Mouse (Mus musculus) cerebellum, postnatal 4 days (tissue): ENCODE results near the gene Ndufa10.
A peak's percentile ranks its signal among the peaks of the same experiment; 100 is the strongest.
"Not testable (repeated sequence)": the region's sequence is repeated elsewhere in the genome, so short reads cannot be mapped to it uniquely, and the experiment has no call there.

Source experiments
- DNase-seq, 2 experiments: peaks; one replicate each; pipeline ENCODE4 v3.0.0; 2022; ENCODE audit warnings: low spot score in 2 of 2, mixed read lengths in 1 of 2

The Ndufa10 gene

DNA sequence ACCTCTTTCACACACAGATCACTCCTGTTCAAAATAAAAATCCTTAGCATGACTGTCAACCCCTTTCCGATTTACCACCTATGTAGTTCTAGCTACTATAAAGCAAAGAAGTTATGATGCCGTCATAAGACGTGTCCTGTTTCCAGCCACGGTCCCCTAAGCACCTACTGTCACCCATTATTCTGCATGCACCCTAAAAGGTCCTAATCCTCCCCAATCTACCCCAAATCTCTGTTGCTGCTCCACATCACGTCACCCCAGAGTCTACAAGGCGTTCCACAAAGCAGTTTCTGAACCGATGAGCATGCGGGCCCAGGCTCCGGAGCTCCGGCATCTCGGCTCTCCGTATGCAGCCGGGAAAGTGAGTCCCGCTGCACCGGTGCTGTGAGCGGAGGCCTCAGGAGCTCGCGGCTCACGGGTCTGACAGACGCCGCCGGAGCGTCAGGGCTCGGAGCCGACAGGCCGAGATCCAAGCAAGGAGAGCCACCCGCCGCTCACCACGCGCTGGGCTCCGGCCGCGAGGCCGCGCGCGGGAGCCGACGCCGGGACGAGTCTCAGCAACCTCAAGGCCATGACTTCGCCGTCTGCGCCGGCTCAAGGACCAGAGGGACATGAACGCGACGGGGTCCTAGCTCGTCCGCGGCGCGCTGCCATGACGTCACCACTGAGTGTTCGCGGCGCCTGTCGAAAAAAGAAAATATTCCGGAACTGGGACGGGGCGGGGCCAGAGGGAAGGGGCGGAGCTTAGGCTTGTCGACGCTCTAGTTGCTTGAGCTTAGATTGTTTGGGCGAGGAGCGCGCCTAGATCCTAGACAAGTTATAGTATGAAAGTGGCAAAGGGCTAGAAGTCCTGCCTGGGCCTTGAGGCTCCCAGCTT is at the start of gene Ndufa10:
Gene Ndufa10 (minus strand): TSS at position 696 of the 877 bp plus-strand sequence.
- peak; percentile 83 to 96 for DNase-seq

GRCm38 (mm10) chr1:92521376-92521775 is 47.7 kb upstream of the Ndufa10 start:
- DNase-seq, result peak; percentile 39 to 62

DNA sequence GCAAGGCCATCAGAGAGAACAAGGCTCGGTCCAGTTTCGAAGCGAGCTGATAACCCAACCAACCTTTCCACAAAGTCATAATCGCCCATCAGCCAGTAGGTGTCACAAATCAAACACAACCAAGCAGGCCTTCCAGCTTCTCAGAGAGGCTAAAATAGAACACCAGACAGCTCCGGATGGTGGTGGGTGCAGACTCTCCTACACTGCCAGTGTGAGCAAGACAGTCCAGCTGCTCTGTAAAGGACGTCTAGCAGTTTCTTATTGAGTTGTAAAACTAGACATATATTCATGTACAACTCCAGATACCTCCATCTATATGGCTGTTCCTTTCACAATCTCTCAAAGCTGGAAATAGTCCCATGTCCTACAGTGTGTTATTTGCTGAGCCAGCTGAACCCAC is 45.4 kb upstream of the Ndufa10 start:
- DNase-seq, result no peak

DNA sequence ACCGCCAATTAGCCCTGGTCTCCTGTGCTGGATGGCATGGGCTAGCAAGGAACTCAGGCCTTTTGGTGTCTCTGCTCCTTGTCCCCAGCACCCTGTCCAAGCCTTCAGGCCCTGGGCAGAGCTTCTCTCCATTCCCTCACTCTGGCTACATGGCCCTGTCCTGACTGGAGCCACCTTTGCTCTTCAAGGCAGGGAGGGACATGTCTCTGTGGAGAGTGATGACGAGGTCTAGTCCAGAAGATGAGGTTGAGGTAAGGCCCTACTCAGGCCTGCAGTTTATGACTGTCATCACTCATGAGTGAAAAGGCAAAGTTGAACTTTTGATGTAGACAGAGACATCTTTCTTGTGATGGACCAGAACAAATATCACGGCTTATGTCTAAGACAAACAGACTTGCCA is 44.9 kb upstream of the Ndufa10 start, which contains the start of gene Olfr1414:
Gene Olfr1414 (minus strand): TSS at position 101 of the 400 bp plus-strand sequence.
- DNase-seq, result no peak

GRCm38 (mm10) chr1:92515390-92515789 is 41.7 kb upstream of the Ndufa10 start:
- no peak for DNase-seq

GRCm38 (mm10) chr1:92511646-92512045 is 38.0 kb upstream of the Ndufa10 start:
- not testable (repeated sequence) for DNase-seq

DNA sequence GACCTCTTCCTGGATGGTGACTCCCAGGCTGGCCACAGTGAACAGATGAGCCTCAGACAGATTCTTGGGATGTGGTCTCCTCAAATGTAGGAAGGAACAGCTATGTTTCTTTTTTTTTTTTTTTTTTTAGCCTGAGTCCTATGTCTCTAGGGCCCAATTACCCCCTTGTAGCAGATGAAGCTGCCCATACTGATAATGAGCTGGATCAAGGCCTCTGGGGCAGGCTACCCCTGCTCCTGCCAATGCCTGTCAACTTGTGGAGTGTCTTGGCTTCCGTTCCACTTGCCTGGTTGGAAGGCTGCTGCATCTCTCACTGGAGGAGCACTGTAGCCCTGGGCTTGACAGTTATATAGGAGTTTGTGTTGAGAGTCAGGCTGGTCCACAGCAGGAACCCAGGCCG is 22.3 kb upstream of the Ndufa10 start, which contains the start of gene Olfr1415:
Gene Olfr1415 (minus strand): TSS at position 101 of the 400 bp plus-strand sequence.
- no peak for DNase-seq

- DNase-seq, result no peak
Observed at GRCm38 (mm10) chr1:92485013-92485412, 11.4 kb upstream of the Ndufa10 start, which contains the start of gene Olfr1416. Olfr1416 (minus strand) TSS chr1:92485113.

GRCm38 (mm10) chr1:92474066-92474578 is 462 bp upstream of the Ndufa10 start:
- no peak for DNase-seq

- DNase-seq, result no peak
Observed at GRCm38 (mm10) chr1:92468891-92469290, 4.8 kb downstream of the Ndufa10 start.

DNA sequence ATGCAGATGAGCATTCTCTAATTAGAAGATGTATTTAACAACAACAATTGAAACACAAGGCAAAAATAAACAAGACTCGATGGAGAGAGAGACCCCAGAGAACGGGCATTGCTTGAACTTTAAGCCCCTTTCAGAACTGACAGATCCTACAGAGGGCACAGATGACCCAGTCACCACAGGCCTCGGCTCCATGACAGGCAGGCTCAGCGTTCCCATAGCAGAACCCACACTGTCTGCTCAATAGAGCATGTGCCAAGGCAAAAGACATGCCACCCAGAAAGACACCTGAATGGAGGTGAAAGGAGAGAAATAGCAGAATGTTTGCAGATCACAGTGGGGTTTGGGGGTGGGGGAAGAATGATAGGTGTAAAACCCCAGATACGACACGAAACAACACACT is 15.2 kb downstream of the Ndufa10 start:
- DNase-seq, result no peak

DNA sequence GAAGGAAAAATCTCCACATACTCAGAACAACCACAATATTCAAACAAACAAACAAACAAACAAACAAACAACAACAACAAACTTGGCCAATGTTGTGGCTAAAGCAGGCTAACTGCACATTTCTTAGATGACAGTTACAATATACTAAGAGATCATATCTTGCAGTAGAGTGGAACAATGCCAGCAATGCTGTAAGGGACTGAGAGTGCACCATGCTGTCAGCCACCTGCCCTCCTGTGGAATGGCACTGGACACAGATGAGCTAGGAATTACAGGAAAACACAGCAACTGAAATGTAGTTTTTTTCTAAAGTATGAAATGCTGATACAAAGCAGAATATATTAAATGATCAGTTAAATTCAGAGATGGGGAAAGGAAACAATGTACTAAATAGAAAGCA is 15.9 kb downstream of the Ndufa10 start:
- DNase-seq, result no peak

- DNase-seq, result no peak
Observed at GRCm38 (mm10) chr1:92453751-92454445, 19.8 kb downstream of the Ndufa10 start.

- no peak for DNase-seq
Observed at GRCm38 (mm10) chr1:92448293-92448692, 25.4 kb downstream of the Ndufa10 start.

DNA sequence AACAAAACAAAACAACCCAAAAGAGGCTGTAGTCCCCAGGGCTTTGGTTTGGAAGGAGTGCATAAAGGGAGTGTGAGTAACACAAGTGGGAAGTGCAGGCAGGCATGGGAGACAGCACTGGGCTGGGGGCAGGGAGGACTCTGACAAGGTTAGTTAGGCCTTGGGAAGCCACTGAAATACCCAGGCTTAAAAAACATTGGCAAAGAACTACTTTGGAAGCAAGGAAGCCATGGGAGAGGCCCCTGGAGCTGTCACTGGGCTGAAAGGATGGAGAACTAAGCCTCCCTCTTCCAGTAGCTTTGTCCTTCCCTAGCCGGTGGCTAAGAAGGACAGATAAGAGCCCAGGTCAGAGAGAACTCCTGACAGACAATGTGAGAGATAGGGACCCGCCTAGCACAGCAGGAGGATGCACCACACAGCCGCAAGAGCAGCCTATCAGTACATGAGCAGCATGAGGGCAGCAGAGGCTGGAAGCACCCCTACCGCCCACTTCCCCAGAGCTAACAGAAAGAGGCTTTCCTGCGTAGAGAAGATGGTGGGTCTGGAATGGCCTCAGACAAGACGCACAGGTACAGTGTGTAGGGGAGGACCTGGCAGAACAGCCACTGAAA is 32.1 kb downstream of the Ndufa10 start:
- DNase-seq, result no peak

GRCm38 (mm10) chr1:92440066-92440750 is 33.5 kb downstream of the Ndufa10 start:
- no peak for DNase-seq

DNA sequence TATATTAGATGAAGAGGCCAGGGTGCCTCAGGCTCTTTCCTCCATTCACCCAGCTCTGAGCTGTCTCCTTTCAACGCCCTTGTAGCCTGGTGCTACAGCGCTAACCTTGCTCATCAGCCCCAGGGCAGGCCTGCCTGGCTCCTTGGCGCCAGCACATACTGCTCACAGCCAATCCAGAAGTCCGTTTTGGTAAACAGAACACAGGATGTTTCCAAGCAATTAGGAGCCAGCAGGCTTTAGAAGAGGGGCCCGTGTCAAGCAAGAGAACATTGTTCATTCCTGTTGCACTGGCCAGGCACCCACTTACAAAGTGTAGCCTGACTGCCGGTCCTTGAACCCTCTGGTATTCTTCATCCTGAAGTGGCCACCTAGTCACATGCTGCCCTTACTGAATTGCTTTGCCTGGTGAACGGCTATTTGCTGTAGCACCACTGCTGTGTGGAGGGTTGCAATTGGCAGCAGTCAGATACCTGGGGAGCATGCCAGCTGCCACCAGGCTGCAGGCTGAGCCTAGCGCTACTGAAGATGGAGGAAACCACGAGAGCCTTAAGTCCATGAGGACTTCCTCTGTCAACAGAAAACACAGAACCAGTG is 35.9 kb downstream of the Ndufa10 start:
- DNase-seq, result peak in 1 of 2 experiments; percentile 66

DNA sequence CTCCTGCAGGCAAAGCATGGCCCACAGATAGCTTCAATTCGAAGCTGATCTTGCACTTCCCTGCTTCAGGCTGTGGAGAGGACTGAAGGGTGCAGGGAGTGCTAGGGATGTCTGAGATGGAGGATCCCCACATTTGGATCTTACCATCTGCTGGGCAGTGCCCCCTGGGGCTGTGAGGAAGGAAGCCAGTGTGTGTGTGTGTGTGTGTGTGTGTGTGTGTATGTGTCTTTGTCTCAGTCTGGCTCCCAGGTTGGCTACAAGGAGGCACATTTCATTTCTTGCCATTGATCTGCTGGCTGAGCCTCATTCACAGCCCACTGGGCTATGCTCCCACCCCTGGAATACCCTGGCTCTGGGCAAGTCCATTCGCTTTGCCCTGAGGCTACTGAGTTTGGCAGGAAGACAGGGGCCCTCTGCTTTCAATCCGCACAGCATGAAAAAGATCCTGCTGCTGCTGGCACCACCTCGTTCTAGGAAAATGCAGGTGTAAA is 36.8 kb downstream of the Ndufa10 start:
- DNase-seq, result peak in 1 of 2 experiments; percentile 45

GRCm38 (mm10) chr1:92434986-92435385 is 38.7 kb downstream of the Ndufa10 start:
- no peak for DNase-seq

DNA sequence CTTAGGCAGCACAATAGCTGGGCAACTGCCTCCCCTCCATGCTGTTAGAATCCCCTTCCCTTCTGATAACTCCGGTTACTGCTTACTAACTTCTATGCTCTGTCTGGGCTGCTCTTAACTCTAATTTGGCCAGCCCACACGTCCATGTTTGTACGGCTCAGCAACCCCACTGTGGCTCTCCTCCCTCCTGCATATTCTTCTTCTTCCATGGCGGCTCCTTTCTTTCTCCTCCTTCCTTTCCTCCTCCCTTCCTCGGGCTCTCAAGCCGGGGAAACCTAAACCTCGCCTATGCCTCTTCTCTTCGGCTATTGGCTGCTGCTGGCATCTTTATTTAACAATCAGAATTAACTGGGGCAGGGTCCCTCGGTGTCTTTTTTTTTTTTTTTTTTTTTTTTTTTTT is 40.9 kb downstream of the Ndufa10 start:
- peak in 1 of 2 experiments; percentile 7 for DNase-seq

- peak in 1 of 2 experiments; percentile 10 for DNase-seq
Observed at GRCm38 (mm10) chr1:92432098-92432497, 41.6 kb downstream of the Ndufa10 start.
